Mouse (Mus musculus) B cell, adult 2 months (primary cell): ENCODE results near the gene Gm28047.

Experiments
- DNase-seq, 2 experiments: peaks; one replicate each; pipeline ENCODE4 v3.0.0; 2022

The Gm28047 gene

GRCm38 (mm10) chr15:102512471-102512870 is 112.4 kb downstream of the Gm28047 start:
- no peak for DNase-seq

GRCm38 (mm10) chr15:102512010-102512409 is 112.9 kb downstream of the Gm28047 start:
- no peak for DNase-seq

- peak in 1 of 2 experiments; percentile 21 for DNase-seq
Measured at GRCm38 (mm10) chr15:102511285-102511833, 113.5 kb downstream of the Gm28047 start.

GRCm38 (mm10) chr15:102510590-102511284 is 114.1 kb downstream of the Gm28047 start:
- DNase-seq = peak; percentile 89

GRCm38 (mm10) chr15:102510110-102510509 is 114.8 kb downstream of the Gm28047 start:
- no peak for DNase-seq

- no peak for DNase-seq
Measured at GRCm38 (mm10) chr15:102508336-102508735, 116.5 kb downstream of the Gm28047 start.

- no peak for DNase-seq
Measured at GRCm38 (mm10) chr15:102507561-102507960, 117.3 kb downstream of the Gm28047 start.

- no peak for DNase-seq
Measured at GRCm38 (mm10) chr15:102506864-102507263, 118.0 kb downstream of the Gm28047 start.

- no peak for DNase-seq
Measured at GRCm38 (mm10) chr15:102506464-102506830, 118.4 kb downstream of the Gm28047 start.

- no peak for DNase-seq
Measured at GRCm38 (mm10) chr15:102505770-102506463, 119.0 kb downstream of the Gm28047 start.

GRCm38 (mm10) chr15:102505073-102505769 is 119.6 kb downstream of the Gm28047 start:
- no peak for DNase-seq

- no peak for DNase-seq
Measured at GRCm38 (mm10) chr15:102503924-102504782, 120.7 kb downstream of the Gm28047 start.

- no peak for DNase-seq
Measured at GRCm38 (mm10) chr15:102503447-102503846, 121.4 kb downstream of the Gm28047 start, which contains the start of gene Gm10337. Gm10337 (plus strand) TSS chr15:102503722.

GRCm38 (mm10) chr15:102502254-102502840 is 122.5 kb downstream of the Gm28047 start:
- no peak for DNase-seq

GRCm38 (mm10) chr15:102501084-102501814 is 123.6 kb downstream of the Gm28047 start:
- DNase-seq = no peak

GRCm38 (mm10) chr15:102500479-102500878 is 124.4 kb downstream of the Gm28047 start:
- no peak for DNase-seq

- DNase-seq = no peak
Measured at GRCm38 (mm10) chr15:102499851-102500250, 125.0 kb downstream of the Gm28047 start.

- DNase-seq = no peak
Measured at GRCm38 (mm10) chr15:102499370-102499769, 125.5 kb downstream of the Gm28047 start.

GRCm38 (mm10) chr15:102498322-102498721 is 126.5 kb downstream of the Gm28047 start:
- no peak for DNase-seq

GRCm38 (mm10) chr15:102487664-102488063 is 137.2 kb downstream of the Gm28047 start:
- no peak for DNase-seq

- DNase-seq = no peak
Measured at GRCm38 (mm10) chr15:102485853-102486252, 139.0 kb downstream of the Gm28047 start.
